Mouse (Mus musculus): ENCODE measurements at regions not wholly inside any gene's neighbourhood (a gene's known extent, or its start where the extent isn't known, plus 50 kb on each side); places are given as distances from the start of the nearest gene placed in this dataset.

DNA sequence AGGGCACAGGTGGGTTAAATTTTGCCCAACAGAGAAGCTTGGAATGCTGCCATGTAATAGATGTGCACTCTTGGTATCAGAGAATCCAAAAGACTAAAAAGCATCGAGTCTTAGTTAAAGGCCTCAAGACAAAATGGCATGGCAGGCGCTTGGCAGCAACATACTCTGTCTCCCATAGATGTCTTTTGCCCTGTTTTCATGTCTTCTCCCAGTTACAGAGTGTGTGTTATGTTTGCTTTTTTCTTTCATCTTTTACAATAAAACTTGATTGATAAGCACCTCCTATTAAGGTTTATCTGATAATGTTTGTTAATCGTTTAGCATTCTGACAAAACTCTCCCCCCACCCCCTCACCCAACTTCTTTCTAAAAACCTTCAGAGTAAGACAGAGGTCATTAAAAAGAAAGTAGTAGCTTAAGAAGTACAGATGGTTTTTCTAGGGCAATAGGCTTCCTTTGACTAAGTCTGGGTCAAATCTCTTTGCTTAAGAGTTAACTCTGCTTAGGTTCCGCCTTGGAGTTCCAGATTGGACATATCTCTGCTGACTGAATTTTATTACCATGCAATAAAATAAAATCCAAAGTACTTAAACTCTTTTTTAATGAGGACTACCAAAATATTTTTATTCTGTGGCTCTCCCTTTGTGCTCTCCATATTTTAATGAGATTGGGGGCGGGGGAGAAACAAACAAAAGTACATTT, 252.9 kb upstream of the Zeb2 start:
- DNase-seq (ENCODE audit: low spot score in 2 of 2), result no peak

DNA sequence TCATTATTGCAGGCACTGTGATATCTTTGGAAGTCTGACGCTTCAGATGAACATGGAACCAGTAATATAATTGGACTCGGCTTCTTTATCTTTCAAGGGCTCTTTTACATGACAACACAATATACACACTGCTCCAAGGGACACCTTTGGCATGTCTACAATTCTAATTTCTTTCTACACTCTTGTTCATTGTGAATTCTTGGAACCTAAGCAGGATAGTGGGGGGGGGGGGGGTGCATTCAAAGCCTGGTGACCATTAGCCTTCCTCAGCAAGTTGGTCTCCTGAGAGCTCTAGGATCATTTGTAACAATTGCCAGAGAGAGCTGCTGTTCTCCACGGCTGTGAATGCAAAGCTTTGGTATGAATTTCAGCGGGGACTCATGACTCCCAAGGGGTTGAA, 252.2 kb upstream of the Zeb2 start:
- no peak for DNase-seq (ENCODE audit: low spot score in 2 of 2)

DNA sequence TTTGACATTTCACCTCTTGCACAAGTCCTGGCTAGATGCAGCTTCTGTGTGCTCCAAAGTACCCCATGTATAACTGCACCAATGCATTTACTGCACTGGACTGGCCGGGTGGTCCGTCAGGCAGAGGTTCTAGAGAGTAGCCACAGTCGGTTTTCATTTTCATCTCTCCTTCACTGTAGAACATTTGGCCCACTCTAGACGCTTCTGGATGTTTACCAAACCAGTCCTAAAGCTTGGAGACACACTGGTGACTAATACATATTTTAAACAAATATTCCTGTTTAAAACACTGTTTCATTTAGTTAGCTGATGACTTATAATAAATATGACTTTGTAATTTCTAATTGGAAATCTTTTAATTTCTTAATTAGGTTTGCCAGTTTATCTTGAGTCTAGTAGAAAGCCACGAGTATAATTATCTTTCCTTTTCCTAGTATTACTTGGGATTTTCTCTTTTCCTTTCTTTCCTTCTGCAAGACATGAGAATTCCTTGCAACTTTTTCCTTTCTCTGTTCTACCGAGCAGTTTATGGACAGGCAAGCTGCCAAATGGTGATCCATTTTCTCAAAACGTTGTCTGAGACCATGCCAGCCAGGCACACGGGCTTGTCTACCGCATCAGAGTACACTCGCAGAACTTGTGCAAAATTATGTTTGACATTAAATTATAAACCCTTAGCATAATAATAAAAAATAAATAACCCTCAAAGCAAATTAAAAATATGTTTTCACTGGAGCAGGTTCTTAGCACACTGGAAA, 250.4 kb upstream of the Zeb2 start:
- DNase-seq (ENCODE audit: low spot score in 2 of 2), result no peak

DNA sequence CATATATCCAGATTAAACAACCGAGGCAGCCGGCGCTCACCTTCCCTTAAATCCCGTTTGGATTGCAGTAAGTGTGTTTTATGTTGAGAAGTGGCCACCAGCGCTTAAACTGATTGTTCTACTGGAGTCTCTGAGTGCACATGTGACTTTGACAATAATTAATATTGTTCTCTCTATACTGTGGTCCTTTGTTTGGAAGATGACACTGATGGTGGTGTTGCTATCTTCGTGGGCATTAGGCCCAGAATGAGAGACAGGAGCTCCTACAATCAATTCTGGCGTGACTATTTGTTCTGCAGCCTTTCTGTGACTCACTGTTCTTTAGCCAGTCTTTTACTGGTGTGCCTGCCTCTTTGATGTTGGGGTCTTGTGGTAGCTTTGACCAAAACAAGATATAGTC, 240.1 kb upstream of the Zeb2 start:
- no peak for DNase-seq (ENCODE audit: low spot score in 2 of 2)

DNA sequence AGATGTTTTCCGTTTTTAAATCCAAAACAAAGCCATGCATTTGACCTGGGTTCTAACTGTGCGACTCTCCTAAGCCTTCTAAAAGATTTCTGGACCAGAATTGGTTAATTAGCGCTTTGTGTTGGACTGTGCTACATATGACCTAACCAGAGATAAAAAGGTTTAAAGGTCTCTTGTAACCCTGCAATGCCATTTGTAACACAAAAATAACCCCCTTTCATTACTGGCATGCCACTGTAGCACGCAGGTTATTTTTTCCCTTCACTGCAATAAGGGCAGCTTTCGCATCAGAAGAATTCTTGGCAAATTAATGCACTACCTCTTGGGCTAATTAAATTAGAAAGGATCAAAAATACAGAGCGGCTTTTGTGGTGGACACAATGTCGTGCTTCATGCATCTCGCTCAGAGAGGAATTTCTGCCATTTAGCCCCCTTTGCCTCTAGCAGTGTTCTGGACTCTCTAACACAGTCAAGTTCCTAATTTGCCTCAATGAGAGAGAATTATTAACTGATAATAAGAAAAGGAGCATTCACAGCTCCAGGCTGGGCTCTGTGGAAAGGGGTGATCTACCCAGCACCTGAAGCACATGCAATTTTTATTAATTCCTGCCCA, 239.5 kb upstream of the Zeb2 start:
- no peak for DNase-seq (ENCODE audit: low spot score in 2 of 2)

DNA sequence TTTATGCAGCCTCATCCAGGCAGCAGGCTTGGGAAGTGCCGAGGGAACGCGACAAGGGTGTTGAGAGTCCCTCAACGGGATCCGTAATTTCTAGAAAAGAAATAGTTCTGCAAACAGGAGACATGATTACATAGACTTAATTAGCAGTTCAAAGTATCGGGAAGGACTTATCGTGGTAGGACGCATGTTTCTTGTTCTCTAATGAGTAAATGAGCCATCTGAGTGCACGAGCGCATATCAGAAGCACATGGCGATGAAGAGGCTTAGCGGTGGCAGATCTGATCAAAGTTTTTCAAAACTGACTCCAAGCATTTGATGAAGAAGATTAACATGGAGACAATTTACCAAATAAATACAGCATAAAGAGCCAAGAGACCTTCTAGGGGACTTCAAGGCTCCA, 238.8 kb upstream of the Zeb2 start:
- DNase-seq (ENCODE audit: low spot score in 2 of 2), result no peak

DNA sequence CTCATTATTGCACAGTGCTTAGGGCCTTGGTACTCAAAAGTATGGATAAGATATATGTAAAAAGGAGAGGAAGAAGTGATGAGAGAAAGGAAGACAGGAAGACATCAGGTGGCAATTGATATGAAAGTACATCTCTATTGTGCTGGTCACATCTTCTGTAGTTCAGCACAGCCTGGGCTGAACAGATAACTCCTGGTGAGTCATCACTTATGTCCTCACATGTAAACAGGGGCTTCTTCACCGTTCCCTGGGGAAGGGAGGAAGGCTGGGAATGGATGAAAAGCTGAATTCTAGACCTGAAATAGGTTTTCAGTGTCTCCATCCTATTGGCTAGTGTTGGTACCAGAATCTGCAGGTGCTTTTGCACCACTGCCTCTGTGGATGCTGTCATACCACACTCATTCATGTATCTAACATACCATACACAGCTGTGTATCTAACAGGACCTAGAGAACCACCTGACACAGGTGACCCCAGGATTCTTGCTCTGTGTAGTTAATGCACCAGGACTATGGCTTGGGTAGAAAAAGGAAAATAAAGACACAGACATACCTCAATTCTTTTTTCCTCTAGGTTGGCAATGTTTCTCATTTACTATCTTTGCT, 234.4 kb upstream of the Zeb2 start:
- no peak for DNase-seq (ENCODE audit: low spot score in 2 of 2)

DNA sequence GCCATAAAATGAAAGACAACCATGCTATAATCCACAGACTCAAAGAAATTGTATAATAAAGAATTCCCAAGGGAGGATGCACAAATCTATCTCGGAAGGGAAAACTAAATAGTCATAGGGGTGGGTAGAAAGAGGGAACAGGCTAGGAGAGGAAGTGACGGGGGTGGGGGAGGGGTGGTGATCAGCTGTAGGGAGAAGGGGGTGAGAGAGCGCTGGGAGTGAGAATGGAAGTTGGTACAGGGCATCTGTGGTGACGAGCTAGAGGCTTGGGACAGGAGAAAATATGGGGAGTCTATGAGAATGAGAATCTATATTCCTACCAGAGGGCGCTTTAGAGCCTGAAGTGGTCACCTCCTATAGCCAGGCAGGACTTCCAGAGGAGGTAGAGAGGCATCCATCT, 229.2 kb upstream of the Zeb2 start:
- no peak for DNase-seq (ENCODE audit: low spot score in 2 of 2)

DNA sequence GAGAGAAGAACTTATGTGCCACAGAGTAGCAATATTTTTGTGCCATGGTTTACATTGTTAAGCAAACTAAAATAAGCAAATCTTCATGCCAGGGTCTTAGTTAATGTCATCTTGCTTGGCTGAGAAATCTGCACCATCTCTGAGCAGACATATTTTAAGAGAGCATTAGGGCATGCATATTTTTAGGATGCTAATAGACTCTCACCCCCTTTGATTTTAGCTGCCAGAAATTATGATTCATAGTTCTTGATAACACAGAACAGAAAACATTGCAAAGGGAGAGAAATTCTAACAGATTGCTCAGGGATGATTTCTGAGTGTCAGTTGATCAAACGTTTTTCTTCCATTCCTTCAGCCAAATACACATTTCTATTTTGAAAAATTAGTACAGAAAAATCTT, 222.7 kb upstream of the Zeb2 start:
- no peak for DNase-seq (ENCODE audit: low spot score in 2 of 2)

DNA sequence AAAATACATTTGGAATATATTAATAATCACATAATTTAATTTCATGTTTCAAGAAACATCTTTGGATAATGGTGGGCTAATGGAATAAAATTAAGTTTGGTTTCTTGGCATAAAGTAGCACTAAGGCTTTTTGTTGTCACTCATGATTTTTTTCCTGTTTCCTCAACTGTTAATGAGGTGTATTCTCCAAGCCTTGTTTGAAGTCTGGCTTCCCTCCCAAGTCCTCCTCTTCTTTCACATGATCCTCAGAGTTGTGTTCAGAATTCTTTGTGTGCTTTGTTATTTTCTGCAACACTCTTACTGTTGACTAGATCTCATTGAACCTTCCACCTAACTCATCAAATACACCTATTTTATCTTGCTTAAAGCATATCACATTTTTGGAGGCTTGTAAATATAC, 221.6 kb upstream of the Zeb2 start:
- no peak for DNase-seq (ENCODE audit: low spot score in 2 of 2)

DNA sequence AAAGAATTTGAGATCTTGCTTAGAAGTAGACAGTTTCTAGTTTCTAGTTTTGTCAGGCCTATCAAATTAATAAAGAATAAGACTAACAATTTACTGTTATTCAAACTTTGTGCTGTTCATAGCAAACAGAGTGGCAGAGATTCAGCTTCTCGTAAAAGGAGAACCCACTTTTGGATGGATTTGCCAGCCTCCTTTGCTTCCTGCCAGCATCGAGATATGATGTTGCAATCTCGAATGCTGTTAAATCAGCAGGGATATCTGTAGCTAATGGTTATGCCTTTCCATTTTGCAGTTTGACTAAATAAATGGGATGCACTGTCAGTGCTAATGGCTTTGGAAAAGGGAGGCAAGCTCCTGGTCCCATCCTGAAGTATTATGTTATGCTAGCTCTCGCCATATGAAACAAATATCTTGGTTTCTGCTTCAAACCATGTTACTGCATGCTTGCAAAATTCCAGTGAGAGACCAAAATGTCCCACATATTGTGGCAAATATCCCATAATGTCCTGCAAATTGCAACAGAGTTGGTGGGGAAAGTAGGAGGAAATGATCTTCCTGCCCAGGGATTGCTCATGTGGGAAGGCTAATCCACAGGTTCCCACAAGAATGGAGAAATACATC, 199.9 kb upstream of the Zeb2 start:
- DNase-seq (ENCODE audit: low spot score in 2 of 2), result peak; percentile 1 to 2

DNA sequence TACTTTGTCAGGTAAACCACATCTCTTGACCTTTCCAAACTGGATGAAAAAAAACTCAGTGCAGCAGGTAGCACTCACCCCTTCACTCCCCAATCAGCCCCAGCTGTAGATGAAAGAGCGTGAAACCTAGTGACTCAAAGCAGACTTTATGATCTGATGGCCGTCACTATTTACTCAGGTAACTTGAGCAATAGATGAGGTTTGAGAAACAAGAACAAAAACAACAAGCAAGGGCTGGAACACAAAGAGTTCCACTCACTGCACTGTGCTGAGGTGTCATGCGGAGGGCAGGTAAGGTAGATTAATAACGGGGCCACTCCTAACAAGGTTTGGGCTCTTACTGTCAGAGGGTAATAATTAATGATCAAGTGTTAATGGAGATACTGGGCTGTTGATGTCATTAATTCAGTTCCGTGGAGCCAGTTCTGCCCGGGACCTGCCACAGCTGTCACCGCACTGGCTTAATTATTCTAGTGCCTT, 170.4 kb upstream of the Zeb2 start:
- DNase-seq (ENCODE audit: low spot score in 2 of 2), result no peak

DNA sequence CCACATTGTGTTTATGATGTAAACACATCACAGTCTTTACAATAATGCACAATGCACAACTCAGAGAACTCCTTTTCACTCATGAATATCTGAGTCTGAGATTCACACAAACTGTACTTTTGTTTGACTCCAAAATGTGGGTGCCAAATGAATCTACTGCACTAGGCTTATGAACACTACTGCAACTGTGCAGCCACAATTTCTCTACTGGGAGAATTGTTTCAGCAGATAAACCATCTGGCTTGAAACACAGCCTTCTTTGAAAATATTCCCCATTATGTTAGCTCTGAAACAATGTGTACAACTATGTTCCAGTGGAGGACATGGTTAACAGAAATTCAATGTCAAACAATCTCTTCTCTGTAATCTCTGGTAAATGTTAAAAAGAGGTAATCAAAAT, 166.6 kb upstream of the Zeb2 start:
- no peak for DNase-seq (ENCODE audit: low spot score in 2 of 2)

DNA sequence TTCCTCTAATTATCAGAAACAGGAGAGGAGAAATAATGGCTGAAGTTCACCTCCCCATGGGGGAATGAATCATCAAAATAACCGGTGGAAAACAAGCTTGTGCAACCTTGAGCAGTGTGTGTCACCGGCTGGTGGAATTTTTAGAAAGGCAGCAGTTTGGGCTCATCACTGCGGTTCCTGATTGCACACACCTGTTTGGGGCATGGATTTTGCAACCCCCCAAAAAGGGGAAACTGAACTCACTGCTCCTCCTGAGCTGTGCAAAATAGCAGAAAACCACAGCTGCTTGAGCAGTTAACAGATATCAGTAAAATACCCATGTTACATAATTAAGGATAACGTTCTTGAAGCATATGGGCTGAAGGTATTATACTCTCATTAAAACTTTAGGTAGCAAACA, 162.3 kb upstream of the Zeb2 start:
- no peak for DNase-seq (ENCODE audit: low spot score in 2 of 2)

DNA sequence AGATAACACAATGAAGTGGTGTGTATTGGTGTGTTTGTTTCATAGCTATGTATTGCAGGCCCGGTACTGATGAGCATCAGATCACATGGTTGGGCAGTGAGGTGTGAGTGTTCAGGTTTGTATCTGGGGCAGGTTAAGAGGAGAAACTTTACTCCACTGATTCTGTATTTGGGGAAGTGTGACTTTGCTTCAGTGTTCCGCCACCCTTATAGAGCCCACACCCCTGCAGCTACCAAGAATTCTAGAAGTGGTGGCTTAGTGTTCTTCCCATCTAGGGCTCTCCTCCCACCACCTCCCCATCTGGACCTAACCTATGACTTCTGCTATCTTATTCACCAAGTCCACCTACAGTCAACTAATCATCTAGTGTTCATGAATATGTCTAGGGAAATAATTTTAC, 160.4 kb upstream of the Zeb2 start:
- DNase-seq (ENCODE audit: low spot score in 2 of 2), result no peak

DNA sequence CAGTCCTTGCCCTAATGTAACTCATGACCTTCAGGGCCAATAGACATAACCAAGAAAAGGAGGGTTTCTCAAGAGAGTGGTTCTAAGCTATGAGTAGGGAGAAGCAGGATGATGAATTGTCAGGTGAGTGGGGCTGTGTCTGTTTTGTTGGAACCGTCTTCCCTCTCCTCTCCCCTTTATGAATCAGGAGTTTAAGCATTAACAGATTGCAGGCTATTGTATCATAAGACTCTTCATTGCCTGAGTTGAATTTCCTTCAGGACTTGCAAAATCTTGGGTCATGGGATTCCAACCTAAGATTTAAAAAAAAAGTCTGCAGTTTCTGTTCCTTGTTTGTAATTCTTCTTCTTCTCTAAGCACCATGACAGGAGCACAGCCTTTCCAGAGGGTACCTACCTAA, 159.5 kb upstream of the Zeb2 start:
- DNase-seq (ENCODE audit: low spot score in 2 of 2), result no peak

DNA sequence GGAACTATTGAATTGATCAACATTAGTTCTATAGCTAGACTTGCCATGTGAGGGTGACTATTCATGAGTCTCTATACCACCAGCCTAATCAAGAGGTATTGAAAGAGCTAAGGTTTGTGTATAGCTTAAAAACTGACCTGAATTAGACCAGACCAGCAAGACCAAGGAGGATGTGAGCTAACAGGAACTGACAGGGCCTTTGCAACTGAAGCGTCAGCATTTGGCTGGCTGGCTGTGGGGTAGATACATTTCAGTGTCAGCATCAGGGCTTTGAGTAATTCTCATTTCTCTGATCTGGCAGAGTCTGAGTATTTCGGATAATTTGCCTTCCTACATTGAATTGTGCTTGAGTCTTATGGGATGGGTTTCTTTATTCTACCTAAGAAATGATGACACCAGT, 152.8 kb upstream of the Zeb2 start:
- no peak for DNase-seq (ENCODE audit: low spot score in 2 of 2)

DNA sequence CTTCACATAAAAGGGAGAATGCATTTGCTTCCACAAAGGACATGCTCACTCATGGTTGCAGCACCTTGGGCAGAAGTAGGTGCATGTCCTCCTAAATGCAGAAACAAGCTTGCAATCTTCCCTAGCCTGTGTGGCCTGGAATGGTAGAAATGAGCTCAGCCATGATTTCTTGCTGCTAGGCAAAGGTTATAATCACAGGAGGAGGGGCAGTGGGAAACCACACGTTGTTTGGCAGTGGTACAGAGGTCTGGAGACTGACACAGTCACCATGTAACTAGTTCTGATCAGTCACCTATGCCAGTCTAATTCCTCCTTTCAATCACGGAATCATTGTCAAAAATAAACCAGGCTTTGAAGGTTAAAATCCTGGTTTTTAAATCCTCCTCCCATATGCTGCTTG, 148.6 kb upstream of the Zeb2 start:
- no peak for DNase-seq (ENCODE audit: low spot score in 2 of 2)

DNA sequence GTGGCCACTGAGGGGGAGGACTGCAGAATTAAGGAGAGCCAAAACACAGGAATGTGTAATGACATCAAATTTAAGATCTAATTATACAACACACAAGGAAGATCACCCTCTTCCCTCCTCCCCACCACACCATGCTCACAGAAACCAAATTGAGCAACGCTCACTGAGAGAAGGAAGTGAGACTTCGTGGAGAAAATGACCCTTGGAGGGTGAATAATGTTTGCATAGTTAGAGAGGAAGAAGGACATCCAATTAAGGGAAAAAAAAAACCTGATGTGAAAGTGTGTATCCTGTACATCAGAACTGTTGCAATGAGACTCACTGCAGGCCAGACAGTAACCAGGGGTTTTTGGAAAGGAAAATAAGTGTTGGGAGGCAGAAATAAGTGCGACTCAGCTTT, 144.8 kb upstream of the Zeb2 start:
- no peak for DNase-seq (ENCODE audit: low spot score in 2 of 2)

DNA sequence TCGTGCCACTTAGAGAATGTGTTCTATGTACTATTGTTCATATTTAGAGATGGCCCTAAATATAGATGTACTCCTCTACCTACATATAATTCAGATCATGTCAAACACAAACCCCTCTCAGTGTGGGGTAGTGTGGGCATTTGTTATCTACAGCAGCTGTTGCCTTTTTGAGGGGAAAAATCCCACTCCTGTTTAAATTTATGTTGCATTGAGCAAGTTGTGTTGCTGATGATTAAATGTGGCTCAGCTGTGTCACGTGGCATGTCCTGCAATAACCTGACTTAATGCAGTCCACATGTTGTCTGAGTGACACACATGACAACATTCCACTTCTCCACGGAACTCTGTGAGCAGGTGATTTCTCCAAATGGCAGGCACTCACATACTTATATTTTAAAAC, 141.7 kb upstream of the Zeb2 start:
- no peak for DNase-seq (ENCODE audit: low spot score in 2 of 2)

DNA sequence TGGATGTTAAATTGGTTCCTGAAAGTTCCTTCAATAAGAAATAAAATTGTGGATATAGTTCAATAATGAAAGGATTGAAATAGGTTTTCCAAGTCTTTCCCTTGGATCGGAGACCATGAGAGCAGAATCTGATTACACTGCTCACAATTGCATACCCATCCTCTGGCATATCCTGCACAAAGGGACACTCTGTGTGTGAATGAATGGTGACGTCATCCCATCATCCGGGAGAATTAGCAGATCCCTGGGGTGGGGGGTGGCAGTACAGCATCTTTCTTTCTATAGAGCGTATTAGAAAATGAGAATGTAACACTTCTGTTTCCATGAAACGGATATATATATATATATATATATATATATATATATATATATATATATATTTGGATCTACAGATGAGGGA, 139.2 kb upstream of the Zeb2 start:
- DNase-seq (ENCODE audit: low spot score in 2 of 2), result no peak

DNA sequence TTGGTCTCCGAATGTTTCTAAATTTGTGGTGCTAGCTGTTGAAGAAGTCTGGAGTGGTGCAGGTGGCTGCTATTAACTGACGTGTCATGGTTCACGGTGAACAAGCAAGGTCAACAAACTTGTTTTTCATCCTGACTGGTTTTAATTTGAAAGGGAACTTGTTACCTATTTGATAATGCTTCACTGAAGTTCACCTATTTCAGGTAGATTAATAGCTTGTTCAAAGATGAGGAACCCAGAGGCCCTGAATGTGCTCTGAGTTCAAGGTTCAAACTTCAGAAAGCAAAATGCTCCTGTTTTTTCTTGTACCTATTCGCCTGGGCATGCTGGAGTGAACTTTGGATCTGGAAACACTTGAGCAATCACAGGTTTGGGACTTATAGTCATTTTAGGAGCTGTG, 136.7 kb upstream of the Zeb2 start:
- no peak for DNase-seq (ENCODE audit: low spot score in 2 of 2)
